Mouse (Mus musculus) megakaryocyte, embryonic 14.5 days (primary cell): ENCODE results near the gene Esp3.

ENCODE experiments used
- FLI1 ChIP-seq: IDR thresholded peaks from 2 replicates; pipeline ENCODE4 v1.6.1; 2012; ENCODE audit warnings: low read length, inconsistent platforms, mixed read lengths
- GATA1 ChIP-seq: IDR thresholded peaks from 3 replicates; pipeline ENCODE4 v1.6.1; 2012; ENCODE audit warnings: mixed read lengths, low read length, inconsistent platforms, borderline replicate concordance

DNA sequence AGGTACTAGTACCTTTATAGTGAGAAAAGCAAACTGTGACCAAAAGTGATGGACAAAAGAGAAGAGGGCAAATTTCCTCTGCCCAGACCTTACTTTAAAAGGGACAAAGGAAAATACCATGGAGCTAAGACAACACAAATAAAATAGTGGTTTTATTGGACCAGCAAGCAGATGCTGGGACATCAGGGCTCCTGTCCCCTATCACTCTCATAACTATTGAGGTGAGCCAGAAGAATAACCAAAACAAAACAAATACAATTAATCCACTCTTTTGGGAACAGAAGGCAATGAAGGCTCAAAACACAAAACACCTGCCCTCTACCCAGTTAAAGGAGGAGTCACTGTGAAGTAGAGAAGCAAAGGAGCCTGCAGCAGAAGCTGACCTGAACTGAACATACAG, 33.6 kb upstream of the Esp3 start, which contains the start of gene Esp4:
- TF ChIP-seq GATA1 (no peak), FLI1 (no peak)
